Mouse (Mus musculus): ENCODE results near the gene Slc6a1.
"Not testable (repeated sequence)": the region's sequence is repeated elsewhere in the genome, so short reads cannot be mapped to it uniquely, and the experiment has no call there.

Gene Slc6a1

GRCm38 (mm10) chr6:114290184-114290583, 7.7 kb downstream of the Slc6a1 start:
- in situ Hi-C loops (cut with MboI, MseI), result no loop called here

DNA sequence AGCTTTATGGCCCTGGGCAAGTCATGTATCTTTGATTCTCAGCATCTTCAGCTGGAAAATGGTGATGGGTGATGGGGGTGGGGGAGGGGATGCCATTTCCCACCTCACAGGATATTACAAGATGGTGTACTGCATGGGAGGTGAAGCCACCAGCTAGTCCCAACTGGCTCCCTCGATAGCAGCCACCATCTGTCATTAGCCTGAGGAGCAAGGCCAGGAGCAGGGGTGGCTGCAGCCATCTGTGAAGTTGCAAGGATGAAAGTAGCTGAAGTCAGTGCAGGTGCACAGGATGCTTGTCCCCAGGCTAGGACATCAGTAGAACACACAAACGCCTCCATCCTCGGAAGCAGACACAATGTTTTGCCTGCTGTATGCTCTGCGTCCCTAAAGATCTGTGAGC, 8.5 kb downstream of the Slc6a1 start:
- in situ Hi-C loops (cut with MboI, MseI), result no loop called here

- in situ Hi-C loops (cut with MboI, MseI), result no loop called here
Measured at GRCm38 (mm10) chr6:114291396-114291795, 9.0 kb downstream of the Slc6a1 start.

DNA sequence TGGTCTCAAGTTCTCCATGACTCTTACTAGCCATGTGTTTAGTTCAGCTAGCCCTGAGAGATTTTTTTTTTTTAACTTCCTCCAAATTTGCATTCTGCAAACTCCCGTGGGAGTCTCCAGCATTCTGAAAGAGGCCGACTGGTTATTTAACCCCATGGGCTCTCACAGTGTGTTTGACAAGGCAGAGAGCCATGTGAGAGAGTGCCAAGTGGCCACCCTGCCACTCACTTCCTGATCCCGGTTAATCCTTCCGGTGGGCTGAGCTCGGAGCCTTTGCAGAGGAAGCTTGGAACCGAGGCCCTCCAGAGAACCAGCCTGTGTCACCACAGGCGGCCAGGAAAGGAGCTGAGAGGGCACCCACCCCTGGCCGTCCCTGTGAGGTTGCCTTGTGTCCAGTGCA, 11.1 kb downstream of the Slc6a1 start:
- in situ Hi-C loops (cut with MboI, MseI), result no loop called here

GRCm38 (mm10) chr6:114295086-114295485, 12.7 kb downstream of the Slc6a1 start:
- in situ Hi-C loops (cut with MboI, MseI), result no loop called here

- in situ Hi-C loops (cut with MboI, MseI), result no loop called here
Measured at GRCm38 (mm10) chr6:114297260-114298002, 15.0 kb downstream of the Slc6a1 start.

DNA sequence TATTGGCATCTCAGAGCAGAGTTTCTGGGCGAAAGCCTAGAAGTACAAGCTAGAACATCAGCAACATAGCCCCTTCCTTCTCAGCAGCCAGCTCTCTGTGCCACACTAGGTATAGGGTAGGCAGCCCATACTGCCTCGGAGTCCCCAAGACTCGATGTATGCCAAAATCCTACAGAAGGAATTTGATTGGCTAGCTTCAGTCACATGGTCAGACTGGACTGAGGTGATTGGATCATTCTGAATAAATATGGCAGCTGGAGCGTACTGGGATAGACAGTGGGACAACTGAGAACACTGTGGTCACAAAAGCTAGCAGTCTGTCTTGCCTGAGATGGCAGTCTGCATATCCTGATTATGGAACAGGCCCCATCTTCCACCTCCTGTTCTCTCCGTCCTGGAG, 17.3 kb downstream of the Slc6a1 start:
- in situ Hi-C loops (cut with MboI, MseI), result no loop called here

DNA sequence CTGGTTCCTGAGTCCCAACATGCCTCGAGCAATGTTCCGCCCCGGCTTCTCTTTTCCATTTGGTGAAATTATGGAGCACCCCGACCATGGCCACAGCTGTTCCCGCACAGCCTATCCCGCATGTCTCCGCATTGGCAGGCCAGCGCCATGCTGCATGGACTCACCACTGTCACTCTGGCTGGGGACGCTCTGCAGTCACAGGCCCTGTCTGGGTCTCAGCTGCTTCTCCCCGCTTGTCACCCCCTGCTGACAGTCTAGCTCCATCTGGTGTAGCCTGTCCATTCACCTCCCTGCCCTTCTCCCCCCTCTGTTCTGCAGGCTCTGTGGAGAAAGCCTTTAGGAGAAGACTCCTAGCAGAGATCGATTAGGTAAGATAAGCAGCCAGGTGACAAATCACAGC, 18.3 kb downstream of the Slc6a1 start:
- in situ Hi-C loops (cut with MboI, MseI), result no loop called here

DNA sequence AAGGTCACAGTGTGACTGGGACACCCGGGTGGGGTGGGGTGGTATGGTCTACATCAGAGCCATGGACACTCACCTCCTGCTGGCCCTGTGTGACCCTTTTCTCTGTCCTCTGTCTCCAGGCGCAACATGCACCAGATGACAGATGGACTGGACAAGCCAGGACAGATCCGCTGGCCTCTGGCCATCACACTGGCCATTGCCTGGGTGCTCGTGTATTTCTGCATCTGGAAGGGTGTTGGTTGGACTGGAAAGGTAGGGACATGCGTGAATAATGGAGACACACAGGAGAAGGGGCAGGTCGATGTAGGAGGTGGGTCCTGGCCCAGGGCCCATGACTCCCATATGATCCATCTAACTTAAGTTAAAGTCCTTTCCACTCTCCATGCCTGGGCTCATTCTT, 22.2 kb downstream of the Slc6a1 start:
- in situ Hi-C loops (cut with MboI, MseI), result no loop called here

GRCm38 (mm10) chr6:114320511-114320910, 38.1 kb downstream of the Slc6a1 start:
- in situ Hi-C loops (cut with MboI, MseI), result no loop called here

GRCm38 (mm10) chr6:114321146-114321545, 38.7 kb downstream of the Slc6a1 start:
- in situ Hi-C loops (cut with MboI, MseI), result no loop called here

DNA sequence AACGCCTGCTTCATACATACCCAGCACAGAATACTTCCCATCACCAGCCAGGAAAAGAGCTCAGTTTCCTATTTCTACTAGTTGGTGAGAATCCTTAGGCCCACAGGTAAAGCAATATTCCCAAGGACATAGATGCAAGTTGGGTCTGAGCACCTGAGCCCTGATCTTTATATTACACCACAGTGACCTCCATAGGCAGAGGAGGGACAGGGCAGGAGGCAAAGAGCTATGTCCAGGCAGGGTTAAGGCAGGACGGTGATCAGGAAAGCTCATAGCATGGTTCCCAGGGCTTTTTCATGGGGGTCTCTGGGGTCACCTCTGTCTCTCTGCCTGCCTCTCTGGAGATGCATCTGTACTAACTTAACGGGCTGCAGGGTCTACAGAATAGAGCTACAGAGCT, 40.5 kb downstream of the Slc6a1 start:
- in situ Hi-C loops (cut with MboI, MseI), result no loop called here

- in situ Hi-C loops (cut with MboI, MseI), result no loop called here
Measured at GRCm38 (mm10) chr6:114324808-114325207, 42.4 kb downstream of the Slc6a1 start.

DNA sequence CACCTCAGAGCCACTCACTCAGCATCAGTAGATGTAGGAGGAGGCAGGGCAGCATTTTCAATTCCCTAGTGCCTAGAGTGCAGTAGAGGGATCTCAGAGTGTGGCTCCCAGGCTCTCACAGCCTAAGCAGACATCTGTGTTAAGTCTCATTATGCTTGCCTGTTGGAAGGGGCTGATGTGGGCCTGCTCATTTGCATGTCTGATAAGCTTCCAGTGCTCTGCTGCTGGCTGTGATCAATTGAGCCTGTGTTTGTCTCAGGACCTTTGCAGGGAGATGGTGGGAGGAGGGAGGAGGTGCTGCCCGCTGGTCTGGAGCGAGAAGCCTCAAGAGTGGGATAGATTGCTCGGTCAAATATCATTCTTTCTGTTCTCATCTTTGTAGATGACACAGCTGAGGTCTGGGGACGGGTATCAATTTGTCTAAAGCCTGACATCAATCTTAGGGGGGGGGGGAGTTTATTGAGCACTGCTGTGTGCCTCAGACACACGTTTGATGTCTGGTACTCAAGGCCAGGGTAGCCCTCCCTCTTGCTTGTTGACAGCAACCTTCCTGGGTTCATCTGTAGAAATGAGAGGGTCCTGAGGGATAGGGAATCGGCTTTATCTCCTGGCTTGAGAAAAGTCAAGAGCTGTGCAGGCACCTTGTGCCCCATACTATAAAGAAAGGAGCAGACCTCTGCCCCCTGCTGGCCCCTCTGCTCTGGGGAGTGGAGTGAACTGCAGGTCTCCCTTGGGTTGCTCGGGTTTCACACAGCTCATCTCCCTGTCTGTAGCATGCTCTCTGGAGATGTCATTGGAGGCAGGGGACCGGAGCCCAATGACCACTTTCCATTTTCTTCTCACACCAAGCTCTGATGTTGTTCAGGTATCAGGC, 47.4 kb downstream of the Slc6a1 start:
- in situ Hi-C loops (cut with MboI, MseI), result no loop called here

- in situ Hi-C loops (cut with MboI, MseI), result no loop called here
Measured at GRCm38 (mm10) chr6:114331926-114332325, 49.5 kb downstream of the Slc6a1 start.

DNA sequence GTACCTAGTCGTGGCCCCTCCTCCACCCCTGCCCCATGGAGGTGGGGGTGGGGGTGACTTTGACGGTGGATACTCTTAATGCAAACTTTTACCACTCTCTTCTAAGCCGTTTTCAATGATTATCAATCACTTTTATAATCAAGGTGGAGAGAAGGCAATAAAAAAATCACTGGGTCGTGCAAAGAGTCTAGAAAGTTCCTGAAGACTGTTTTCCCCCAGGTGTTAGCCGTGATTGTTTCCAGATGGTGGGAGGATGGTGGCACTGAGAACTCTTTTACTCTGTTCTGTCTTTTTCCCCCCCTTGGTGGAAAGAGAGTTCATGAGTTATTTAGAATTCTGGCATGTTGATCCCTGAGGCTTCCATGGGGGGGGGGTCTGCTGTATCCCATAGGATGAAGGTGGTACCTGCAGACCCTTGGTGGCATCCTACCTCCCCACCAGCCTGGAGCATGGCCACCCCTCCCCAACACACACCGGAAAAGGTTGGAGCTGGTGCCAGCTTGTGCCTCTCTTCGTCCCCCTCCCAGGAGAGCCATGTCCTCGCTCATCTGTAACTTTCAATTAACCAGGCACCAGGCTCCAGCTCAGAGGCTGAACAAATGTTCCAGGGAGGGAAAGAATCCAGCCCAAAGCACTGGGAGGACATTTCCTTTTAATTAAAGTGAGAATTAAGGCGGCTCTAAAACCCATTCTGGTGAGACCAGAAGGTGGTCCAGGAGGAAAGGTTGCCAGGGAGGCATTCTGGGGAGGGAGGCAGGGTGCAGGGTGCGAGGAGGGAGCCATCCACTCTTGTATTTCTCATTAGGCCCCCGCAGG, 53.9 kb downstream of the Slc6a1 start:
- in situ Hi-C loops (cut with MboI, MseI), result no loop called here

GRCm38 (mm10) chr6:114336944-114337215, 54.4 kb downstream of the Slc6a1 start:
- in situ Hi-C loops (cut with MboI, MseI), result no loop called here

DNA sequence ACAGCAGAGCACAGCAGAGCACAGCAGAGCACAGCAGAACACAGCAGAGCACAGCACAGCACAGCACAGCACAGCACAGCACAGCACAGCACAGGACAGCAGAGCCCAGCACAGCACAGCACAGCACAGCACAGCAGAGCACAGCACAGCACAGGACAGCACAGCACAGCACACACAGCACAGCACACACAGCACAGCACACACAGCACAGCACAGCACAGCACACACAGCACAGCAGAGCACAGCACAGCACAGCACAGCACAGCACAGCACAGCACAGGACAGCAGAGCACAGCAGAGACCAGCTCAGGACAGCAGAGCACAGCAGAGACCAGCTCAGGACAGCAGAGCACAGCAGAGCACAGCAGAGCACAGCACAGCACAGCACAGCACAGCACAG, 58.9 kb downstream of the Slc6a1 start:
- in situ Hi-C loops (cut with MboI, MseI), result not testable (repeated sequence)

DNA sequence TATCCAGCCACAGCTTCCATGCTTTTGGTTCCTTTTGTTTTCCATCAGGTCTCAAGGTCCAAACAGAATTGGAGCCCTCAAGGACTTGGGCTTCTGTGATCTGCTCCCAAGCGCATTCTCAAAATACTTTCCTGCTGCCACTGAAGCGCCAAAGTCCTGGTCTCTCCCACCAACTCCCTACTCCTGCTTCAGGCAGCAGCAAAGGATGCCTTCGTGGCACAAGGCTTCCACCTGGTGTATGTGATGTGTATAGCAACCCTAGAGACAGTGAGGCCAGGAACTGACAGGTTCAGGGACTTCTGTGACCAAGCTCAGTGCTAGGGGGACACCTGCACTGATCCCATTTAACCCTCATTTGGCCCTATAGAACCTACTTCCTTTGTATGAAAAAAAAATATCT, 61.3 kb downstream of the Slc6a1 start:
- in situ Hi-C loops (cut with MboI, MseI), result no loop called here

- in situ Hi-C loops (cut with MboI, MseI), result no loop called here
Measured at GRCm38 (mm10) chr6:114345156-114345555, 62.7 kb downstream of the Slc6a1 start.

DNA sequence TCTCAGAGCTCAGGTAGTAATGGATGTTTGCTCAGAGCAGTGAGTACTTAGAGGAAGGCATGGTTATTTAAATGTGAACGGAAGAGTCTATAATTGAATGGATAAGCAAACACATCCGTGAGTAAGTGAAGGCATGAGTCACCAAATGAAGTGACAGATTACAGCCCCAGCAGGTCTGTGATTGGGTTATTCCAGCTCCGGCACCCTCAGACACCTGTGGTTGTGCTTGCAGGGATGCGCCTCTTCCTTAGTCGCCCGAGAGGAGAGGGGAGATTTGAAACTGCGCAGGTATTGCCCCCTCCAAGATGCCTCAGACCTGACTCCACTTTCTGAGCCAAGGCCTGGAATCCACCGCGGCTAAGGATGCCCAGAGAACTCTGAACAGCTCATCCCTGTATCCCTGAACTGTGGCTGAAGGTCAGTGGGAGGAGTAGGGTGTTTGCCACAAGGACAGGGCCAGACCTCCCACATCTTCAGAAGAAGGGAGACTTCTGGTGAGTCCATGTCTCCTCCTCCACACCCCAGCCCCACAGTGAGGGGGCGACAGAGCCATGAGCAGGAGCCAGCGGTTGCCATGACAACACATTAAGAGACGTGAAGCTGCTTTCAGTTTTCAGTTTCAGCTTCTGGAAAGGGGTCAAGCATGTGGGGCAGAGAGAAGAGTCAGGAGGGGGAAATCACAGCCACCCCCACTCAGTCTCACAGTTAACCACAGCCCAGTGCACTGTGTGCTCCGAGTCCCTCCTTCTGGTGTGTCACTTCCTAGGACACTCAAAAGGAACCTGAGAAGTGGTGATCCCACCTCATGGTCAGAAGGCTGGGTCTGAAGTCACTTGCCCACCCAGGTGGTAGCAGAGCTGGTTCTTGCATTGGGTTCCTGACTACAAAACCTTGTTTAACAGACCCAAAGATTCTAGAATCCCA, 65.7 kb downstream of the Slc6a1 start:
- in situ Hi-C loops (cut with MboI, MseI), result no loop called here

All from regulatory T cell (primary cell).